Mouse (Mus musculus) granulocyte monocyte progenitor cell, adult 5-6 weeks (primary cell): Measurements from ENCODE around the gene Pld1. TPM values are rescaled to one million over a fixed set of nuclear protein-coding genes. Genes with fewer than 3 reads are reported as not detected.

Source experiments
- ATAC-seq: replicated peaks from 2 replicates; pipeline ENCODE4 v1.8.0; 2016; ENCODE audit warnings: mild to moderate bottlenecking, moderate TSS enrichment, inconsistent platforms; ENCODE audit not compliant: poor library complexity, severe bottlenecking
- total RNA-seq, 2 experiments: library from RNA; stranded (forward) in 1 of 2; stranded (reverse) in 1 of 2; fragments of 200-712, 200-1000 nt in 1 of 2; fragments of >200 nt in 1 of 2; fragmentation: Nextera tagmentation in 1 of 2; gene quantifications; 2 replicates each; pipeline ENCODE4 v1.2.3; 2014 to 2017

Gene Pld1
- total RNA-seq, 2 experiments from 2014 or later = 9.0 to 9.9 TPM

DNA sequence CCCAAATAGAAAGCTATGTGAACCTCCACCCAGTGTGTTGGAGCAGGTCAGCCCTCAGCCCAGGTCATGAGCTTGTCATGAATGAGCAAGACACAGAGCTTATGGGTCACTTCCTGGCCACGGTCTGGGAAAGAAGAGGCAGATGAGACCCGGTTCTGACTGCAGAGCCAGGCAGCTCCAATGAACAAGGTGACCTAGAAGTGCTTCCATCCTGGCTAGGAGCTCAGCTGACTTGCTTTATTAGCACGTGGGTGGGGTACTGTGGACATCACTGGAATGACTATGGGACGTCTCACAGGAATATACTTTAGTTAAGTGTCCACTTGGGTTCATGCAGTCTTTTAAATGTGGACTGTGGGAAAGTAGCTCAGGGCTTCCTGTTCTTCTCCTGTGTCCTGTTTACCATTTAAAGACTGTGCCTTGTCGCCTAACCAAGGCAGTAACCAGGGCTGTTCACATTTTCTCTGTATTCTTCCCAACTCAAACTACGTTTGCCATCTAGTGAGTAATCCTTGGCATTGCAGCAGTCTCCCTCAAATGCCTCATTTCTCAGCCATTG lies 169.0 kb downstream of the Pld1 start:
- peak; percentile 73; the same call in 1 of the 2 replicates for ATAC-seq

DNA sequence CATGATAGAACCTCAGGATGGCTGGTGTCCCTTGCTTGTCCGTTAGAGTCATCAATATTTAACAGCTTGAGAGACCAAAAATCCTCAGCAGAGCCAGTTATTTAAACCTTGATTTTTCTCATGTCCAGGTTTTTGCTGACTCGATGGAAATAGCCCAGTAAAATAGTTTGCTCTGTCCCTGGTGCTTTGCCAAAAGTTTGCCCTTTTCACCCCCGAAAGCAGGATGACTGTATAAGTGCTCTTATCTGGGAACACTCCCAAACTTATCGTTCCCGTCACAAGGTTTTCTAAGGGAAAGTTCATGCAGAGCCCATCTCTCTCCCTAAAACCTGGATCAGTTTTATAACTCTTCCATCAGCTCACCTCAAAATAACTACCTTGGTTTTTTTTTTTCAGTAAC lies 173.0 kb downstream of the Pld1 start:
- ATAC-seq = no peak

DNA sequence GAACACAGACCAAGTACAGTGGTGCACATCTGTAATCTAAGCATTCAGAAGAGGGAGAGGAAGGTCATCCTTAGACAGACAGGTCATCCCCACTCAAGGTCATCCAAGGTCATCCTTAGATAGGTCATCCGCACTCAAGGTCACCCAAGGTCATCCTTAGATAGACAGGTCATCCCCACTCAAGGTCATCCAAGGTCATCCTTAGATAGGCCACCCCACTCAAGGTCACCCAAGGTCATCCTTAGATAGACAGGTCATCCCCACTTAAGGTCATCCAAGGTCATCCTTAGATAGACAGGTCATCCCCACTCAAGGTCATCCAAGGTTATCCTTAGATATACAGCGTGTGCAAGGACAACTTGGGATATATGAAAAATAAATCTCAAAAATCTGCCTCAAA lies 175.4 kb downstream of the Pld1 start:
- no peak for ATAC-seq

DNA sequence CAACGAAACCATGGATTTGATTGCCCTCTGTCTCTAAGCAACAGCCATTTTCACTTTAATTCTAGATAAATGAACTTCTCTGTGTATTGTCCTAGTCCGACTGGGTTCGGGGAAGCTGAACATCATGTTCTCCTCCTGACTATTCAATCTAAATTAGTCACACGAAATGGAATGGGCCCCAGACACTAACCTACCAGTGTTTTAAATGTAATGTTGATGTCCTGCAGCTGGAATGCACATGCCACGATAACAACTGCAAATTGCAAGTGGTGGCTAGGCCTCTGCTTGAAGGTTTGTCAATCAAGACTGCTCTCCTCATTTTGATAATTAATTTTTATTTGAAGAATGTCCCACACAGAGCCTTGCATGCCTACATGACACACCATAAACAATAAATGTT lies 203.2 kb downstream of the Pld1 start:
- ATAC-seq = no peak

DNA sequence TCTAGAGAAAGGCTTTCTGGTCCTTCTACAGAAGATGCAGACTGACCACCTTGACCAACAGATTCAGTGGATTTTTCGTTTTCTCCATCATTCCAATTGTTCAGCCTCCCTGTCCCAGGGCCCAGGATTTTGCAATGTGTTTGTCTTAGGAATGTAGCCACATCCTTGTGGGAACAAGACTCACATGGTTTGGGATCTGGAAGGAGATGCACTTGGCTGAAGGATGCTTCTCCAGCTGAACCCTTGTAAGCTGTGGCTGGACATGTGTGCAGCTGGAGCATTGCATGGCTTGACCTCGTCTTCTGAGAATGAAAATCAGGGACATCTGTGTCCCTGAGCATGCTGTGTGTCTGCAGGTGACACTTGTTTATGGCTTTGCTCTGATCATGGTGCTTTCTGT lies 203.6 kb downstream of the Pld1 start:
- ATAC-seq = no peak

DNA sequence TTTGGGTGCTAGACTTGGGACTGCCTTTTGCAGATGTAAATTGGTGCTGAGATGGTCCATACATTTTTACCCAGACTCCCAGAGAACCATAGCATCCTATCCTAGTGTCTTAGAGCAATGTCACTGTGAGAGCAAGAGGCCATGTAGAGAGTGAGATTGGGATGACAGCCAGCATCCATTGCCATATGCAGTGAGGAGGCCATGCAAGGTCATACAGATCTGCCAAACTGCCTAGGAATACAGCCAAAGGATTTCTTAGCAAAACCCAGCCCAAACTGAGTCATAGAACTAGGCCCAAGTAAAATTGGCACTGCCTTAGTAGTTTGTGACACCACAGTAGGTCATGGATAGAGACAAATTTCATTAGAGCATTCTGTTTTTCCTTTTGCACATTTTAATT lies 206.2 kb downstream of the Pld1 start:
- ATAC-seq = no peak

DNA sequence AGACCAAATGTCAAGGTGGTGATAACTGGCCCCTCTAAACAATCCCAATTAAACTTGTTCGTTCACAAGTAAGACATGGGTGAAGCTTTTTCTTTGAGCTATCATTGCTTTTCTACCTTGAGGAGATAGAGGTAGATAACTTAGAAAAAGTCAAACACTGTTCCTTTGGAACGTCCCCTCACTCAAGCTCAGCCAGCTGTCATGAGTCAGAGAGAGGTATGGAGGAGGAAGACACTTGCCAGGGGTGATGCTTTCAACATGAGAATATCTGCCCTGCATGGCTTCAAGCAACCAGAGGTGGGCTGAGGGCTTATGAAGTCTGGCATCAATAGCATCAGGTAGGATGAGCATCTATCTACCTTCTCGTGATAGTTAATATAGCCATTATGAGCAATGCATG lies 207.0 kb downstream of the Pld1 start:
- no peak for ATAC-seq

DNA sequence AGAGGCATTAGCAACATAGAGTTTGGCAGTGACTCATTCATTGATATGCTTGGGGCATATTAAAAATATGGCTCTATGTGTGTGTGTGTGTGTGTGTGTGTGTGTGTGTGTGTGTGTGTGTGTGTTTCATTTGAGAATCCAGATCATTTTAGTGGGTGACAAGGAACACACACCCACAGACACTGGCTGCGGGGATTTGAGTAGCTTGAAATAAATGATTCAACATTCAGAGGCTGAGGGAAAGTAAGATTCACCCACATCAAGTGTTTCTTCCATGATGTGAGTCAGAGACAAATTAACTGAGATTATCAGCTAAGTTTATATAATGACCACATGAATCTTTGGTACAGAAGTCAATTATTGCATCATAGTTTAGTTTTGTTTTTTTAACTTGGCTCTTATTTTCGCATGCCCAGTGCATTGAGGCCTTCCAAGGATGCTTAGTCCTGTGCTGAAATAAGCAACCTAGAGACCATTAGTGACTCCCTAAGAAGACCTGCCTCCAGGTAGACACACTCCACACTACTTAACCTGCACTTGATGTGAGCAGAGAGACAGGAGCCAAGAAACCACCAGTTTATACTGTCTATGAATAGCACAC lies 211.3 kb downstream of the Pld1 start:
- ATAC-seq = no peak

DNA sequence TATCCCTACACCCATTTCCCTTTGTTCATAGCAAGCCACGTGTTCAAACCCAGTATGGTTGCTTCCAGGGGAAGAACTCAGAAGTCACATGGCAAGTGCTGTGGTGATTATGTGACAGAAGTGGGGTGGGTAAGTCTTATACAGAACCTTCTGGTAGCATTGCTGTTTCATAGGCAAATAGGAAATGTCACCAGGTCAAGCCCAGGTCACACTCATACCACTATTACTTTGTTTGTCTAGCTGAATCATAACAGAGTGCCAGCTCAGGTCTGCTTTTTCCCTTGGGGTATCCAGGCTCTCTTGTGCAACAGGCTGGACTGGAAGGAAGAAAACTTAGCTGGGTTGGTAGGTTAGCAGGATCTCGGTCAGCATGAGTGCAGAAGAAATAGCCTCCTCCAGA lies 219.5 kb downstream of the Pld1 start:
- no peak for ATAC-seq

DNA sequence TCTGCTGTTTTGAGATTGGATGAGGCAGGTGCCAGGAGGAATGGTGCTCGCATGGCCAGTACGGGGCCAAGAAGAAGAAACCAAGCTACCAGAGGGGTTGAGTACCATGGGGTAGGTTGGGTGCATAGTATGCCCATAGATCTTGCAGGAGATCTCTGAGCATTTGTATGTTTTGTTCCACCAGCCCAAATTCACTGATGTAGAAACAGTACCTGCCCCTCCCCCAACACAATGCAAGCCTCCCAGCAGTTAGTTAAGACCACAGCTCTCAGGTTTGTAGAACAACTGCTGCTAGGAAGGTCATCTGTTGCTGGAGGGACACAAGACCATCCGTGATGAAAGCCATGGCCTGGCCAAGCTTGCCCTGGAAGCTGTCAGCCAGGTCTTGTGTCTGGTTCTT lies 220.4 kb downstream of the Pld1 start:
- no peak for ATAC-seq

DNA sequence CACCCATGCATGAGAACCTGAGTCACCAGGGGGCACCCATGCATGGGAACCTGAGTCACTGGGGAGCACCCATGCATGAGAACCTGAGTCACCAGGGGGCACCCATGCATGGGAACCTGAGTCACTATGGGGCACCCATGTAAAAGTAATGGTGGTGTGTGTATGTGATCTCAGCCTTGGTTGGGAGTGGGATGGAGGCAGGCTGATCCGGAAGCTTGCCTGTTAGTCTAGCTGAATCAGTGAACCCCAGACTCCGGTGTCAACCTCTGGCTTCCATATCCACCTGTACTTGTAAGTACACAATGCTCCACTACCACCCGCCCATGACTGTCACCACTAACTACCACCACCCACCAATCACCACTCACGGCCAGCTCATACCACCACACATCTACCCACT lies 223.9 kb downstream of the Pld1 start:
- no peak for ATAC-seq

DNA sequence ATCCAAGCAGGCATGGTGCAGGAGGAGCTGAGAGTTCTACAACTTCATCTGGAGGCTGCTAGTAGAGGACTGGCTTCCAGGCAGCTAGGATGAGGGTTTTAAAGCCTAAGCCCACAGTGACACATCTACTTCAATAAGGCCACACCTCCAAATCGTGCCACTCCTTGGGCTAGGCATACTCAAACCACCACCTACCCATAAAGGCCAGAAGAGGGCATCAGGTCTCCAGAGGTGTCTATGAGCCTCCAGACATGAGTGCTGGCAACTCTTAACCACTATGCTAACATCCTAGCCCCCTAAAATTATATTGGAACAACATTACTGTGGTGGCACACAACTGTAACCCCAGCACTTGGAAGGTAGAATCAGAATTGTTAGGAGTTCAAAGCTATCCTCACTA lies 226.2 kb downstream of the Pld1 start:
- ATAC-seq = peak; percentile 65; the same call in 1 of the 2 replicates

DNA sequence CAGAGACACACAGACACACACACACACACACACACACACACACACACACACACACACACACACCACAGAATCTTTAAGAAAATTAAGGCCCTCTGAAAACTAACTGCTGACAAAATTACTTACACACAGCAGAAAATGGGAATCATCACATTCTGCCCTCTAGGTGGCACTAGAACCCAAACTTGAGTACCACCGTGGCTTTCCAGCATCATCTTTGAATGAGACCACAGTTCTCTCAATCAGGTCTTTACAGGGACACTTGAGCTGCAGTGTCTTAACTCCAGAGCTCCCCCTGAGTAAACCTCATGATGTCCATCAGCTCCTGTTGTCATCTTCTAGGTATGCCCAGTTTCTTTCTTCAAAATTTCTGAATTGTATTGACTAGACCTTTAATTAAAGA lies 227.1 kb downstream of the Pld1 start:
- peak; percentile 77 for ATAC-seq

DNA sequence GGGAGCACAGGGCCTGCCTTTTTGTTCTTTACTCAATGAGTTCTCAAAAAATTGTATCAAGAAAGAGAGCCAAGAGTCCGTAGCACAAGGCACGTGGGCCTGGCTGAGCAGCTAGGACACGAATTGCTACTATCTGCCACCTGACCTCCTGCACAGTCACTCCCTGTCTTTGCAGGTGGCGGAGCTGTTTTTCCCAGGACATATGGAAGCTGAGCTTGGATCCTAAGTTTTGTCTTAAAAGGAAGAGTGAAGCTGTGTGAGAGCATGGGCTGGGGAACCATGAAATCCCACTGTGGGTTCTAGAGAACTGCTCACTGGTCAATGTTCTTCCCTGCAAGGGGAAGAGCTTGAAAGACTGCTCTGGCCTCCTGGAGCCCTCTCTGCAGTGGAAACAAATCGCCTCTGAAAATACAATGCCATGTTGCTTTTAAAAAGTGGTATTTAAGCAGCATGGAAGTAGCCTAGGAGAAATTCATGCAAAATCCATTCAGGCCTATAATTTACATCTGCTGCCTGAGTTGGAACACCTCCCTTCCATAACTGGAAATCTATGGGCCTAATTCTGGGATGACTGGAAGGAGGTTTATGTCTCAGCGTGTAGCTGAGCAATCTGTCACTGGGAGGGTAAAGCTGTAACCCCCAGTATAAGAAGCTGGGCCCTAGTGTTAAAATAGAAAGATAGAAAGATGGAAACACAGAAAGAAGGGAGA lies 229.5 kb downstream of the Pld1 start:
- ATAC-seq = no peak

DNA sequence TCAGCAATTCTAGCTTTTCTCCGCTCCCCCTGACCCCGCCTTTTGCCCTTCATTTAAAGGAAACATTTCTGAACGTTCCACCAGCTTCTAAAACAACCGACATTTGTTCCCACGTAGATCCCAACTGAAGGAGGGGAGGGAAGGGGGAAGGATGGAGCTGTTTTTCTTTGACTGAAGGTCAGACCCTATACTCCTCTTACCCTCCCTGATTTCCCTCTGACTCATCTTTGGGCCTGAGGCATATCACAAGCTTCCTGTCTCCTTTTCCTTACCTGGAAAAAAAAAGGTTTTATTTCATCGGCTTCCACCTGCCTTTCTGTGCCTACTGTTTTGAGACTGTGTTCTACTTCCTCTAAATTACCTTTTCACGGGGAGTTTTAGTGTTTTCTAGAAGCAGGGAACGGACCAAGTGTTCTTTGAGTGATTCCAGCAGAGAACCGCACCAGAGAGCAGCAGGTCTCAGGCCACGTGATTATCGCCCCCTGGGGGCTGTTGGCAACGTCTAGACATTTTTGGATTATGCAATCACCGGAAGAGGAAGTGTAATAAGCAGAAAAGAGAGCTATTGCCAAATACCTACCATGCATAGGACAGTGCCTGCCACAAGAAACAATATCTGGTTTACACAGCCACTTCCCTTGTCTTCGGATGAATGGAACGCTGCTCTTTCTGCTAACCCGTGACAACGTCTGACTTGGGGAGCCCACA lies 232.6 kb downstream of the Pld1 start:
- ATAC-seq = peak; percentile 95

DNA sequence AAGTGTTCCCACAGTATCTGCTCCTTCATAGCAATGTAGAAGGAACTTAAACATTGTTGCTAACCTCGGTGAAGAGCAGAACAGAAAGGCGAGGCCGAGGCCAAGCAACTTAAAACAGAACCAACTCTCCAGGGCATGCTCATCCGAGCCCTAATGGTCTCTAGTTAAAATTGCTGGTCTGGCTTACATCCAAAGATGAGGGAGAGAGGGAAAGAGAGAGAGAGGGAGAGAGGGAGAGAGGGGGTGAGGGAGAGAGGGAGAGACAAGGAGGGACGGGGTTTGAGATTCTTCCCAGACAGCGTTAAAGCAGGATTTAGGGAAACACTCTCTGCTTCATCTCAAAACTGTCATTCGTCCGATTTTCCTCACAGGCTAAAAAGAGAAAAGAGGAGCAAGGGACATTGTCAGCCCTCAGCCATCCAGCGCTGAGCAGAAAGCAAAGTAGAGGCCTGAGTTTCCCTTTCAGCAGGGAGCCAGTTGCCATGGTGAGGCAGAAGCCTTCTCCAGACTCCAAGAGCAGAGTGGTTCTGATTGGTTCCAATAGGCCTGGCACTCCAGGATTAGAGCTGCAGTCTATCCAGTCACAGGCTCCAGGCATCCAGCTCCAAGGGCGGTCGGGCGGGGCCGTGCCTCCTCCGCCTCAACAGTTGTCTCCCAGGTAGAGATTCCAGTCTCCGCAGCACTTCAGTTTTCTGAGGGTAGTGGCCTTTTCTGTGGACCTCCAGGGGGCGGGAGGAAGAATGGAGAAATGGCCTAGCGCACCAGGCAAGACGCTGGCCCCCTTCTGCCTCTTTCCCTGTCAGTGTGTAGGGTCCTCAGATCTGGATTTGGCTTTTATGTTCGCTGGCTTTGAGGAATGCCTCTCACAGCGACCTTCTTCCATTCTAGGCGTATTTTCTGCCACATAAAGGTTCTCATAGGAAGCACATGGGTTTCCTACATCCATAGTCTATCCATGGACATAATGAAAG lies 237.8 kb downstream of the Pld1 start:
- no peak for ATAC-seq

DNA sequence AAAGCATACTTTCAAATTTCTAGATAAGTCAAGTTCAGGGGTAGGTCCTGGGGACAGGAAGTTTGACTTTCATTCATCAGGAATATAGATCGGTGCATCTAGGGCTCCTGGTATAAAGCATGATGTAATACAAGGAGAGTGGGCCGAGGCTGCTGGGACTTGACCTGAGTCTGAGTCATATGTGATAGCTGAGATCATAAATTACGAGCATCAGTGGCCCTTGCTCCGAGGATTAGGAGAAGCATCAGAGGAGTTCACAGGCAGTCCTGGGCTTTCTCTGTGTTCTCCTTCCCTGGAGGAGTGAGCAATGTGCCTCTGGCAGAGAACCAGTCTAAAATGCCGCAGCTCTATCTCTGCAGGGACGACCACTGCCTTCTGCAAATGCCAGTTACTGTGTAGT lies 239.8 kb downstream of the Pld1 start:
- ATAC-seq = no peak
